Mouse (Mus musculus): ENCODE measurements at regions not wholly inside any gene's neighbourhood (a gene's known extent, or its start where the extent isn't known, plus 50 kb on each side); places are given as distances from the start of the nearest gene placed in this dataset.
"Not testable (repeated sequence)": the region's sequence is repeated elsewhere in the genome, so short reads cannot be mapped to it uniquely, and the experiment has no call there.

DNA sequence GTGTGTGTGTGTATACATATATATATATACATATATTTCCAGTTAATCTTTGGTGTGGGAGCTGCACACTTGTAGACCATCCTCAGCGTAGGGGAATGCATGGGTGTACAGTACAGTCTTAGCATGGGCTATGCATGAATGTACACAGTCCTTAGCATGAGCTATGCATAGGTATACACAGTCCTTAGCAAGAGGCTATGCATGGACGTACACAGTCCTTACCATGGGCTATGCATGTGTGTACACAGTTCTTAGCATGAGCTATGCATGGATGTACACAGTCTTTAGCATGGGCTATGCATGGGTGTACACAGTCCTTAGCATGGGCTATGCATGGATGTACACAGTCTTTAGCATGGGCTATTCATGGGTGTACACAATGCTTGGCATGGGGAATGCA is 70.5 kb downstream of the Rchy1 start:
- in situ Hi-C loops (cut with MboI; ENCODE audit: low sequenced_read_pairs): no loop called here

DNA sequence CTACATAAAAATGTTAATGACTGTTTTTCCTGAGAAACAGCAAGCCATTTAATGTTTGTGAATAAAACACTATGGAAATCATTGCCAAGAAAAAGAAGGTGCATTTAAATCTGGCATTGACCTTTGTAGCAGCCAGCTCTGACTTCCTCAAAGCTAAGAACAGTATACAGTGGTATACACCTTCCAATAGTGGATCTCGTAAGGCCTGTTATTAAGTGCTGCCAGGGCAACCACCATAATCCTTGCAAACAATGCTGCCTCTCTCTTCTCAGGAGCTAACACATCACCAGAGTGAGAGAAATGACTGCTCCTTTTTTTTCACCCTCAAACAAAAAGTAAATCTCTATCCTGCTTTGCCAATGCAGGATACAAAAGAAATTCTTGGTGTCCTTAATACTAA is 81.1 kb downstream of the Rchy1 start:
- in situ Hi-C loops (cut with MboI; ENCODE audit: low sequenced_read_pairs): no loop called here

DNA sequence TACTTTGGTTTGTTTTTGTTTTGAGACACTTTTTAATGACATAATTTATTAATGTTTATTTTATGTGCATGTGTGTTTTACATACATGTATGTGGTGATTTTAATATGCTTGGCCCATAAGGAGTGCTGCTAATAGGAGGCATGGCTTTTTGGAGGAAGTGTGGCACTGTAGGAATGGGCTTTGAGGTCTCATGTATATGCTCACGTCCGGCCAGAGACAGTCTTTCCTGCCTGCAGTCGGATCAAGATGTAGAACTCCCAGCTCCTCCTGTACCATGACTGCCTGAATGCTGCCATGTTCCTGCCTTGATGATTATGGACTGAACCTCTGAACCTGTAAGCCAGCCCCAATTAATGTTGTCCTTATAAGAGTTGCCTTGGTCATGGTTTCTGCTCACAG is 82.6 kb downstream of the Rchy1 start:
- in situ Hi-C loops (cut with MboI; ENCODE audit: low sequenced_read_pairs): no loop called here

DNA sequence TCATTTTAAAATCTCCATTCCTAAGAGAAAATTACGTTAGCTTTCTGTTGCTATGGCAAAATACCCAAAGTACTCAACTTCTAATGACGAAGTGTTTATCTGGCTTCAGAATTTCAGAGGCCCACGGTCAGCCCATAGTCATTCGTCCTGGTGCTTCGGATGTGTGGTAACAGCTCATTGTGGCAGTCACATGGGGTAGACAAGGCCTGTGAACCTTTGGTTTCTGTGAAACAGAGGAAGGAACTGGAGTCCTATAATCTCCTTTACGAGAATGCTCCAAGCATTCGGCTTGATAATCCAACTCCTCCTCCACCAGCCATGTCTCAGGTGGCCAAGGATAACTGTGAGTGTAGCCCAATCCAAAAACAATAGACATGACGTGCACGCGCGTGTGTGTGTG is 84.2 kb downstream of the Rchy1 start:
- in situ Hi-C loops (cut with MboI; ENCODE audit: low sequenced_read_pairs): no loop called here

DNA sequence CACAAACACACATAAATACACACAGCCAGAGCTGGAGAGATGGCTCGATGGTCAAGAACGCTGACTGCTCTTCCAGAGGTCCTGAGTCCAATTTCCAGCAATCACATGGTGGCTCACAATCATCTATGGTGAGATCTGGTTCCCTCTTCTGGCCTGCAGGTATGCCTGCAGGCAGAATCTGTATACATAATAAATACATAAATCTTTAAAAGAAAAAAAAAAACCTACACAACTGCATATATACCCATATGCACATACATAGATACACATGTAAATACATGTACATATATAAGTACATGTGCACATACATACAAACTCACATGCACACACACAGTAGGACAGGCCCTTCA is 86.2 kb downstream of the Rchy1 start:
- in situ Hi-C loops (cut with MboI; ENCODE audit: low sequenced_read_pairs): no loop called here

DNA sequence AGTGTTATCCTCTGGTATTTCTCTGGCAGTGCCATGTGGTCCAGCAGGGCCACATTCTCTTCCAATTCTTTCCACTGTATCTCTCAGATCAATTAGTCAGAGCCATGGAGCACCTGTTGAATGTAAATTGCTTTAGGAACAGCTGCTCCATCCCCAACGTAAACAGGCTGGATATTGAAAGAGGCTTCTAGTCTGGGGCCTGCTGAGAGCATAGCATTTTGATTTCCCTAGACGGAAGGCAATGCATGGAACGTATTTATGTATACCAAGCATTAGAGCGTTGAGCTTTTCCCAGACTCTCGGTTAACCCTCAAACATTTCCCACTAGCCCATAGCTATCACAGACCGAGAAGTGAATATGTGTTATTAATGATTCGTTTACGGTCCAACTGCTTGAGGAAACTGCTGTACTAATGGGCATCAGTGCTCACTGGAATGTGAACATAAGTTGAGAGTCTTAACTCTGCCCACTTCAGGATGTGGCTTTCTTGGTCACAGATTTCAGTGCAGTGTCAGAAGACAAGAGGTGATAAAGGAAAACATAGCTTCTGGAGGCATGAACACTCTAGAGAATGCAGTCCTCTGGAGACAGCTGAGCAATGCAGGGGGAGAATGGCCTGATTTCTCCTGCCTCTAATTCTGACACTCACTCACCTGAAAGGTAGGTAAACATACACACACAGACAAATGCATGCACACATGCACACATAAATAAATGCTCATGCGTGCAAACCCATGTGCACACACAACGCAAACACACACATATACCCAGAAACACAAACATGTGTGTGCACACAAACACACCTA is 86.8 kb downstream of the Rchy1 start:
- in situ Hi-C loops (cut with MboI; ENCODE audit: low sequenced_read_pairs): no loop called here

DNA sequence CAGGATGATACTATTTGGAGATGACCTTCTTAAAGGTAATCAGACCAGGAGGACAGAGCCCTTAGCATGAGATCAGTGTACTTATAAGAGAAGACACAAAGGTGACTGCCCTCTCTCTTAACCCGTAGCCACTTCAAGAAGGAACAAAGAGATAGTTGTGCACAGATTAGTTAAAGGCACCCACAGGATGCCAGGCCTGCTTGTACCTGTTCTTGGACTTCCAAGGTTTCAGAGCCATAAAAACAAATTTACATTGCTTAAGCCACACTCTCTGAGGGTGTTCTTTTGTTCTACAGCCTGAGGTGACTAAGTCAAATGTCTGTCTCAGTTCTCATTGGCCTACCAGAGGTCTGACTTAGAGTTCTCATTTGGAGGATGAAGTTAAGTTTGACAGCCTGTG is 90.1 kb downstream of the Rchy1 start:
- in situ Hi-C loops (cut with MboI; ENCODE audit: low sequenced_read_pairs): no loop called here

DNA sequence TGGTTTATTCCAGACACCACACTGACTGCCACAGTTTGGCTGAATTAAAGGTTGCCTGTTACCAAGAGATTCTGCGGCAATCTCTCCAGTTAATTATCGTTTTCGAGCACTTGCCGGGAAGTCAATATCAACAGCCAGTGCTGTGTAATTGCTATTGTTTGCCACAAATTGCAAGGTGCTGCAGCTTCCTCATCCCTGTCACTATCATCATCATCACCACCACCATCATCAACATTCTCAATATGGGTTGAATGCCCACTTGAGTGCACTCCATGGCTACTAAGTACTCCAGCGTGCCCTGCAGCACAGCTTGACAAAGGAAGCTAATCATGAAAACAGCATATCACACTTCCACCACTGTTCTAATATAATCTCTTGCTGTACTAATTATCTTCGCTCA is 93.1 kb downstream of the Rchy1 start:
- in situ Hi-C loops (cut with MboI; ENCODE audit: low sequenced_read_pairs): loop anchor here (10.0 kb wide), 1 partner anchor 355 kb away; the partner anchor contains the start of gene Parm1

DNA sequence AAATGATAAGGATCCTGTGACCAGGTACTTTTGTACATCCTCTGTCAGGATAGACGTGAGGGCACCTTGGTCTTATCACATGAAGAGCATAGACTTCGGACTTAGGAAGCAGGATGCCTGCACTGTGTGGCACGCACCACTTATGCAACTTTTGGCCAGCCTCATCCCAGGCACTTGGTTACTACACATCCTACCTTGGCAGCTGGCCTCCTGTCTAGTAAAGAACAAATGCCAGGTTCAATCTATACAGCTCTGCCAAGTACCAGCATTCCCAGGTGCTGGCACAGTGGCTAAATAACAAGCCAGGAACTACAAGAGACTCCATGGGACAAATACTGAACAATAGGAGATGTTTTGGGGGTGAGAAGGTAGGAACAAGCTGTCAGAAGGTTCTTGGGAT is 96.7 kb downstream of the Rchy1 start:
- in situ Hi-C loops (cut with MboI; ENCODE audit: low sequenced_read_pairs): loop anchor here (10.0 kb wide), 1 partner anchor 351 kb away; the partner anchor contains the start of gene Parm1

DNA sequence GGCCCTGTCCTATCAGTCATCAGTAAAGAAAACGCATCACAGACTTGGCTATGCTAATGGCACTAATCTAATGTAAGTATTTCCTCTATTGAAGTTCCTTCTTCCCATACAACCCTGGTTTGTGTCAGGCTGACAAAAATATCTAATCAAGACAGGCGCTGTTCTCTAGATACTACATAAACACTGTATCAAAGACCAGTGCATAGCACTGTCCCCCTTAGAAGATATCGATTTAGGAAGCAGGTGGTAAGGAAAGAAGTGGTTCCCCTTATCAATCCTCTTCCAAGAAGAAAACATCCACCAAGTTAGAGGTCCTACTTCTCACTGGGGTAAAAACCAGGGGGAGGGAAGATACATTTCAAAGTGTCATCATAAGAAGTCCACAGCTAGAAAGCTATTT is 97.5 kb downstream of the Rchy1 start:
- in situ Hi-C loops (cut with MboI; ENCODE audit: low sequenced_read_pairs): loop anchor here (10.0 kb wide), 1 partner anchor 351 kb away; the partner anchor contains the start of gene Parm1

DNA sequence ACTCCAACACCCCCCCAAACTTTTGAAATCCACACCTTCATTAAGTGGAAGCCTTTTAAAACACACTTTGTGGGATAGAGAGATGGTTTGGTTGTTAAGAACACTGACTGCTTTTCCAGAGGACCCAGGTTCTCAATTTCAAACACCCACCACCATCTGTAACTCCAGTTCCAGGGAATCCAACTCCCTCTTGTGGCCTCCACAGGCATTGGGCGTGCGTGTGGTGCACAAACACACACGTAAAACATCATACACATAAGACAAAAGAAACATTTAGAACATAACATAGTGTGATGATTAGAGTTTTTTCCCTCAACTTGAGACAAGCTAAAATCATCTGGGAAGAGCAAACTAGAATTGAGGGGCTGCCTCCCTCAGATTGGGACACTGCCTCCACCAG is 100.0 kb downstream of the Rchy1 start:
- in situ Hi-C loops (cut with MboI; ENCODE audit: low sequenced_read_pairs): loop anchor here (10.0 kb wide), 1 partner anchor 348 kb away; the partner anchor contains the start of gene Parm1

DNA sequence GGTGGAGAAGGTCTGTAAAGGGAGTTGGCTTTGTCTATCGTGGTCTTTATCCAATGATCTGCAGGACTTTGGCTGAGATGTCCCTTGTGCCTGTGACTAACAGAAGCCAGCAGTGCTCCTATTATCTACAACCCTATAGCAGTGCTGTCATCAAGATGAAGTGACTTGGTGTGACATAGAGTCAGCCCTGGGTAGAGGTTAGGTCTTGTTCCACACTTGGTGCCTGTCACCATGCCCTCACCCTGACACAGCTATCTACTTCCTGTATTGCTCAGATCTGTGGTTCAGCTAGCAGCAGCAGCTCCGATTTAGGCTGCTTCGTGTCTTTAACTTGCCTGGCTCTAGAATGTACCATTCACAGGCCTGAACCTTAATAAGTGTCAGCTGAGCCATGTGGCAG is 100.6 kb downstream of the Rchy1 start:
- in situ Hi-C loops (cut with MboI; ENCODE audit: low sequenced_read_pairs): loop anchor here (10.0 kb wide), 1 partner anchor 347 kb away; the partner anchor contains the start of gene Parm1

DNA sequence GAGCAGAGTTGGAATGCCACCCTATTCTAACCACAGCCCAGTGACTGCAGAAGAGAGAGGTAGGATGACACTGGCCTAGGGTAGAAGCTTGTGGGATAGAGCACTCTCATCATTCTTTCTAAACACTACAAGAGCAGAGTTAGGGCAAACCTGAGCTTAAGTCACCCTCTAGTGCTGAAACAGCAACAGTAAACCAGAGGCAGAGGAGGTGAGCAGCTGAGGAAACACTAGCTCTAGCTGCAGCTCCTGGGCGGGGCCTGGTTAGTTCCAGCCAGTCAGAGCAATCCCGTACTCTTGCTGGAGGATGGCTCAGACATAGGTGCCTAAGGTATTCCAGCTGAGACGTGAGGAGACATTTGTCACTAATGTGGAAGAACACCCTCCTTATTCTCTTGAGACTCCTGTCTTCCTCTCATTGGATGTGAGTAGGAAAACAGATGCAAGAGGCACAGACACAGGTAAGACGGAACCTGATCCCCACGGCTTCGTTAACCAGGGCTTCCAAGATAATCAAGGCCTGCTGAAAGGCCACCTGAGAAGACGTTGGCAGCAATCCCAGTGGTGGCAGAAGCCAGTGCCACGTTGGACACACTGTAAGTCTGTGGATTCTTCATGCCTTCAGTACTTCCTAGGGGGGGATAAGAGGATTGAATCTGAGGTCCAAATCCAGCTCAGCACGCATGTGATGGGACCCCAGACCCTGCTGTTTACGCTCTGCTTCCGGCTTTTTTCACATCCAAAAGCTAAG is 101.3 kb downstream of the Rchy1 start:
- in situ Hi-C loops (cut with MboI; ENCODE audit: low sequenced_read_pairs): loop anchor here (10.0 kb wide), 1 partner anchor 347 kb away; the partner anchor contains the start of gene Parm1

DNA sequence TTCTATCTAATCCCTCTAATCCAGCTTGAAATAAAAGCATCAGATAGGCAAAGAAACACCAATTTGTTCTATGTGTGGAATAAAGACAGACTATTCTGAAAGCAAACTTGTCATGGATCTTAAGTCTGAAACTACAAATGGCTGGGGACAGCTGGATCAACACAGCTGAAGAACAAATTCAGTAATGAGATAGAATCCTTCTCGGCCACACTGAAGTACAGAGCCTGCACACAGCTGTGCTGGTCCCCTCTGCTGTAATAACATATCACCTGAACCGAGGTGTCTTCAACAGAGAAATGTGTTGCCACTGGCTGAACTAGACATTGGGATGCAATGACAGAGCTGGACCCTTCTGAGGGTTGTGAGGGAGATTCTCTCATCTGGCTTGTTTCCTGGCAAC is 102.4 kb downstream of the Rchy1 start:
- in situ Hi-C loops (cut with MboI; ENCODE audit: low sequenced_read_pairs): loop anchor here (10.0 kb wide), 1 partner anchor 346 kb away; the partner anchor contains the start of gene Parm1

DNA sequence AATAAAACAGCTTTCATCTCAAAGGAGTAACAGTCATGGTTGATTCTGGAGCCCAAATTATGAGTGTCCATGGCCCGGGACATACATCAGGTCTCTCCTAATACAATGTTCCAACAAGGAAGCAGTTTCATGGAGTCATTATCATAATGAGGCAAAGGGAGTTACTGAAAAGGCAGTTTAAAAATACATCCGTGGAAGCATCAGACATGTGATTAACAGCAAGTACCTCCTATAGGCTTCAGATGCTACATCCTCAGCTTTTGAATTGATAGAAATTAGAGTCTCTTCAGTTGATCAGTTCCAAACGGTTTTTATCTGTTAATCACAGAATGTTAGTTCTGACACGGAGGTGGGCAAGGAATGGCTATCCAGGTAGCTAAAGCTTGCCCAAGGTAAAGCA is 110.5 kb downstream of the Rchy1 start:
- in situ Hi-C loops (cut with MboI; ENCODE audit: low sequenced_read_pairs): no loop called here

DNA sequence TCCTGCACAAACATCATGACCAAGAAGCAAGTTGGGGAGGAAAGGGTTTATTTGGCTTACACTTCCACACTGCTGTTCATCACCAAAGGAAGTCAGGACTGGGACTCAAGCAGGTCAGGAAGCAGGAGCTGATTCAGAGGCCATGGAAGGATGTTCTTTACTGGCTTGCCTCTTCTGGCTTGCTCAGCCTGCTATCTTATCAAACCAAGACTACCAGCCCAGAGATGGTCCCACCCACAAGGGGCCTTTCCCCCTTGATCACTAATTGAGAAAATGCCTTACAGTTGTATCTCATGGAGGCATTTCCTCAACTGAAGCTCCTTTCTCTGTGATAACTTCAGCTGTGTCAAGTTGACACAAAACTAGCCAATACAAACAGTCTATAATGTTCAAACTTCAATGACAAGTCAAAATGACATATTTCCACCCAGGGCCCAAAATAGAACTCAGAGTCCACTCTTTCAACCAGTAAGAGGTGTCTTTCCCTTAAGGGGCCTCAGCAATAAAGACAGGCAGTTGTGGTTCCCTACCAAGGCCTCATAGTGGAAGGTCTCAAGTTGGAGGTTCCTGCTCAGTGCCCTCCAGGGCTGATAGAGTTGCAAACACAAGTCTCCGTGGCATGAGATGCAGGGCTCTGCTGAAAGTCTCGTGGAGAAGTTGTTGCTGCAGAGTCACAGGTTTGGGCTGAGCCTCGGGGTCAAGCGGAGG is 111.9 kb downstream of the Rchy1 start:
- in situ Hi-C loops (cut with MboI; ENCODE audit: low sequenced_read_pairs): not testable (repeated sequence)

DNA sequence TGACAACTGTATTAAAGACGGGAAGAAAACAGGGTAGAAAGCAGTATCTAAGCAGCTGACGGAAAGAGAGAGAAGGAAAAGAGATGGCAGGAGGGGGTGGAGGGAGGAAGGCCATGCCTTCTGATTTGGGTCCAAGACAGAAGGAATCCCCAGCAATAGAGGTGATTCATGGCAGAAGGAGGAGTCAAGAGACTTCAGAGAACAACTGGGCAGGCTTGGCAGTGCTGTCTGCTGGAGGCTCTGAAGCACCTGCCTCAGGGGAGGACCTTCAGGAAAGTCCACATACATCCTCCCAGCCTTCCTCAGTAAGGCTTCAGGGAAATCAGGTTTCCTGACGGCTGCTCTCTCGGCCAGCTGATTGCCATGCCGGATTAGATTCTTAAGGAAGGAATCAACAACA is 112.4 kb downstream of the Rchy1 start:
- in situ Hi-C loops (cut with MboI; ENCODE audit: low sequenced_read_pairs): no loop called here

DNA sequence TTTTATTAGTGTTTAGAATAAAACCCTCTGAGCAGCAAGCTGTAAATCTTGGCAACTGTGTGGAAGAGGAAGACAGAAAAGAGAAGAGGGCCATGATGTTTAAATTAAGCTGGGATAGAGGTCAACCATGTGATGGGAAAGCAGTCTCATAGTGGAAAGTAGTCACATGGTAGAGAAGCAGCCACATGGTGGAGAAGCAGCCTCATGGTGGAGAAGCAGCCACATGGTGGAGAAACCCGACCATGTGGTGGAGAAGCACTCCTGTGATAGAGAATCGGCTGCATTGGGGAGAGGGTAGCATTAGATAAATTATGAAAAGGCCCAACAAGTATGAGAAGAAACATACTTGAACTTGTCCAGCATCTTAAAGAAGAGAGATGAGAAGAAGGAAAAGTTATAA is 113.3 kb downstream of the Rchy1 start:
- in situ Hi-C loops (cut with MboI; ENCODE audit: low sequenced_read_pairs): no loop called here

DNA sequence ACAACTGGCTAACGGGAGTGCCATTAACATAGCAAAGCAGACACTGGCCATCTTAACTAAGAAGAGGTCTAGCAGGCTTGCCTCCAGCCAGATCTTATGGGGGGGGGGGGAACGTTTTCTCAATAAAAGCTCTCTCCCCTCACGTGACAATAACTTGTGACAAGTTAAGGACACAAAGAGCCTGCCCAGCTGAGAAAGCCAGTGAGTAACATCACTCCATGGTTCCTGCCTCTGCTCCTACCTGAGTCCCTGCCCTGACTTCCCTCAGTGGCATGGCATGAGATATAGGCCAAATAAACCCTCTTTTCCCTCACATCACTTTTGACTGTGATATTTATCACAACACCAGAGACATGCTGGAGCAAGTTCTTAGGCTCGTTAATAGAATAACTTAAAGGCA is 113.8 kb downstream of the Rchy1 start:
- in situ Hi-C loops (cut with MboI; ENCODE audit: low sequenced_read_pairs): no loop called here

DNA sequence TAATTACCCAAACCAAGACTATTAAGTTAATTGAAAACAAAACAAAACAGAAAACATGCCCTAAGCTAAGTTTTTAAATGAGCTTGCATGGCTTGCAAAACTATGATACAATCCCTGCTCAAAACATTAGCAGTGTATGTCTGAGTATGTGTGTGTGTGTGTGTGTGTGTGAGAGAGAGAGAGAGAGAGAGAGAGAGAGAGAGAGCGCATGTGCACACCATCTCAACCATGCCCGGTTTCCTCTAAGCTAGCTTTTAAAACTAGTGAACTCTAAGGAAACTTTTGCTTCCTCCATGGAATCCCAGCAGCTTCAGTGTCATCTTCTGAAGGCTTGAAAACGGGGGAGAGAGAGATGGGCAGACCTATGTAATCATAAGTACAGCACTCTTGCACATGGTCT is 114.3 kb downstream of the Rchy1 start:
- in situ Hi-C loops (cut with MboI; ENCODE audit: low sequenced_read_pairs): no loop called here

DNA sequence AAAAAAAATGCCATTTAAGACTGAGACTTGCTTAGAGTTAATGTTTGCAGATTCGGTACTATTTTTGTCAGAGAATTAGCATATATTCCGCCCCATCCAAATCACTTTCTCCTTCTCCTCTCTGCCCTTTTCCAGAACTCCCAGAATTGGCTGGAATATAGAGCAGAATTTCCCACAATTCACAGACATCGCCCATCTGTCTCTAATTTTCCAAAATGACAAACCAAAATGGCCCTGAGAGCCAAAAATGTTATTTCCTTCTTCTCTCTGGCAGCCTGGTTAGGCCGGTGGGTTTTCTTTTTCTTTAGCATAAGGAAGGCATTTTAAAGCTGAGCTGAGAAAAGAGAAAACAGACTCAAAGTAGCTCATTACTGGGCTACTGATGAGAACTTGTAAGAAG is 119.8 kb downstream of the Rchy1 start:
- in situ Hi-C loops (cut with MboI; ENCODE audit: low sequenced_read_pairs): no loop called here
